8 mouse cellular contexts compared by ENCODE assay signal in genomic region chr5:117318741-117319629, GRCm38 (mm10). TPM values are rescaled to one million over a fixed set of nuclear protein-coding genes. Genes with fewer than 3 reads are reported as not detected.
DNase-seq lines count a peak whose midpoint lies in the region; ATAC-seq and TF ChIP-seq lines count a peak whose summit lies in the region.

Gene Vsig10, plus strand, starts transcription at chr5:117319083.

- H3K27me3 ChIP-seq in embryonic facial prominence, embryonic 13.5 days, result peaks cover 24% of the 10 kb centered on the region
- no peaks in the 10 kb centered on the region for H3K27me3 ChIP-seq in liver, adult 2 months (ENCODE audit: control insufficient read depth, insufficient read depth, low read length)
- peaks cover 9% of the 10 kb centered on the region; the same call in 1 of the 2 replicates for H3K27me3 ChIP-seq in midbrain, postnatal 0 days (ENCODE audit: insufficient read depth, low read length)

- H3K4me2 ChIP-seq in embryonic facial prominence, embryonic 13.5 days, result peak within 1 kb of the TSS; percentile 98
- peak within 1 kb of the TSS; percentile 100 for H3K4me2 ChIP-seq in midbrain, postnatal 0 days (ENCODE audit: low read depth, low read length, poor library complexity, severe bottlenecking)

- H3K27ac ChIP-seq in embryonic facial prominence, embryonic 13.5 days, result peak within 1 kb of the TSS; percentile 48
- H3K27ac ChIP-seq in liver, adult 2 months (replicated peaks; ENCODE audit: insufficient read depth, low read depth, low read length), result peak within 1 kb of the TSS; percentile 24
- 0 out of 2 replicates have a peak within 1 kb of the TSS, but pooled peaks have one; percentile 12 for H3K27ac ChIP-seq in midbrain, postnatal 0 days (ENCODE audit: low read depth, low read length)

- no peak for TF ChIP-seq POLR2A in liver, adult 2 months (IDR thresholded peaks at IDR 0.05; ENCODE audit: extremely low read depth, insufficient read depth, low read length)

- peak within 1 kb of the TSS; percentile 83 for H3K9ac ChIP-seq in embryonic facial prominence, embryonic 13.5 days
- peak within 1 kb of the TSS; percentile 86 for H3K9ac ChIP-seq in liver, adult 2 months (ENCODE audit: low read depth, low read length)
- peak within 1 kb of the TSS; percentile 62 for H3K9ac ChIP-seq in midbrain, postnatal 0 days (replicated peaks; ENCODE audit: low read length, poor library complexity, severe bottlenecking)

- 0 out of 2 replicates have a peak, but pooled peaks have one; percentile 4 for TF ChIP-seq CTCF in liver, adult 2 months (IDR thresholded peaks at IDR 0.05; ENCODE audit: low read depth, low read length)
- no peak for TF ChIP-seq CTCF in midbrain, postnatal 0 days (IDR thresholded peaks at IDR 0.05)

- peak; percentile 81 for DNase-seq in 3134 (ENCODE audit: extremely low read depth, insufficient read length, low spot score)
- DNase-seq in adrenal gland, postnatal 14 days, result peak; percentile 88
- DNase-seq in heart, adult 9 months (ENCODE audit: low spot score in 2 of 2), result peak; percentile 76 to 80
- peak; percentile 62 to 65 for DNase-seq in kidney, adult 8-10 months
- DNase-seq in liver, adult 2 months (ENCODE audit: extremely low read depth, low read depth, low spot score), result peak; percentile 5
- DNase-seq in midbrain, postnatal 0 days (ENCODE audit: low spot score), result peak; percentile 31
- peak; percentile 18 to 22 for DNase-seq in spleen, postnatal 14 days (ENCODE audit: low spot score in 2 of 2)

- 0 out of 2 replicates have a peak, but pooled peaks have one; percentile 57 for ATAC-seq in embryonic facial prominence, embryonic 13.5 days (ENCODE audit: insufficient number of reproducible peaks, insufficient read depth, low FRiP score, low TSS enrichment, low read depth)
- no peak for ATAC-seq in midbrain, postnatal 0 days (ENCODE audit: low FRiP score)

- H3K36me3 ChIP-seq in embryonic facial prominence, embryonic 13.5 days, result no peaks in the 10 kb centered on the region
- H3K36me3 ChIP-seq in liver, adult 2 months (ENCODE audit: control insufficient read depth, insufficient read depth, low read length), result no peaks in the 10 kb centered on the region
- no peaks in the 10 kb centered on the region for H3K36me3 ChIP-seq in midbrain, postnatal 0 days (ENCODE audit: insufficient read depth, low read length)

- under 1% methylated on average over 77 of the region's 81 CpGs for WGBS in embryonic facial prominence, embryonic 13.5 days
- under 1% methylated on average over 79 of the region's 81 CpGs for WGBS in liver, adult 2 months
- WGBS in midbrain, postnatal 0 days, result under 1% methylated on average over 71 of the region's 81 CpGs

- H3K9me3 ChIP-seq in embryonic facial prominence, embryonic 13.5 days, result no peaks in the 10 kb centered on the region
- no peaks in the 10 kb centered on the region for H3K9me3 ChIP-seq in midbrain, postnatal 0 days (ENCODE audit: low read length)

- peak within 1 kb of the TSS; percentile 67 for H3K4me3 ChIP-seq in embryonic facial prominence, embryonic 13.5 days
- H3K4me3 ChIP-seq in liver, adult 2 months (ENCODE audit: insufficient read depth, low read depth, low read length), result peak within 1 kb of the TSS; percentile 85
- H3K4me3 ChIP-seq in midbrain, postnatal 0 days (ENCODE audit: low read depth, low read length), result peak within 1 kb of the TSS; percentile 59

- H3K79me2 ChIP-seq in liver, adult 2 months (ENCODE audit: control insufficient read depth, insufficient read depth, low read length), result no peaks in the 10 kb centered on the region

- H3K4me1 ChIP-seq in embryonic facial prominence, embryonic 13.5 days, result peaks cover 16% of the 10 kb centered on the region
- 0 out of 2 replicates have a peak, but pooled peaks cover 2% of the 10 kb centered on the region for H3K4me1 ChIP-seq in liver, adult 2 months (ENCODE audit: control insufficient read depth, insufficient read depth, low read length)
- H3K4me1 ChIP-seq in midbrain, postnatal 0 days (ENCODE audit: insufficient read depth, low read length), result 0 out of 2 replicates have a peak, but pooled peaks cover 3% of the 10 kb centered on the region

RNA-seq across cellular contexts. Expression of gene Vsig10, which starts in this region (rescaled TPM):
- total RNA-seq in adrenal gland, postnatal 14 days (2021), result 18.5 and 21.6 TPM in 2 replicates
- 7.1 and 11.3 TPM in 2 replicates for polyA plus RNA-seq in embryonic facial prominence, embryonic 13.5 days (2015; fragmentation: Nextera tagmentation; extraction: Ambion mirVana)
- 1.5 and 1.8 TPM in 2 replicates for total RNA-seq in liver, adult 2 months (2014; rRNA removed)
- polyA plus RNA-seq in liver, adult 2 months (2012; rRNA removed), result 2.5 and 4.5 TPM in 2 replicates
- 1.8 and 7.1 TPM in 2 replicates for total RNA-seq in midbrain, postnatal 0 days (2014; rRNA removed)
- 1.2 and 1.5 TPM in 2 replicates for polyA plus RNA-seq in midbrain, postnatal 0 days (2015; fragmentation: Nextera tagmentation; extraction: Ambion mirVana)

Comparison
In these comparisons a context has a peak if more than half of its experiments do, and no peak if none do; other contexts are left out.
1. DNase-seq: peak in every context shown above with its lines; median percentile 88 in adrenal gland, postnatal 14 days; 81 in 3134; 78 in heart, adult 9 months; 64 in kidney, adult 8-10 months; 31 in midbrain, postnatal 0 days; 20 in spleen, postnatal 14 days; 5 in liver, adult 2 months.